Mouse (Mus musculus) megakaryocyte progenitor cell, adult 5-6 weeks (primary cell): ENCODE results near the gene Otop3. TPM values are rescaled to one million over a fixed set of nuclear protein-coding genes. Genes with fewer than 3 reads are reported as not detected.

ENCODE experiments used
- ATAC-seq: replicated peaks from 2 replicates; pipeline ENCODE4 v1.8.0; 2016; ENCODE audit warnings: mild to moderate bottlenecking, moderate TSS enrichment, inconsistent platforms; ENCODE audit not compliant: poor library complexity
- total RNA-seq, 2 experiments: library from RNA; stranded (forward) in 1 of 2; stranded (reverse) in 1 of 2; fragments of 157-497, 149-512 nt in 1 of 2; fragments of 200-1000 nt in 1 of 2; gene quantifications; 2 replicates each; pipeline versions ENCODE4 v1.2.3 to v1.2.4; 2015 to 2017

Otop3 gene
- total RNA-seq, 2 experiments from 2014 or later = not detected

- no peak for ATAC-seq
Measured at GRCm38 (mm10) chr11:115318245-115319027, 16.1 kb upstream of the Otop3 start.

GRCm38 (mm10) chr11:115319704-115320383 lies 14.7 kb upstream of the Otop3 start:
- no peak for ATAC-seq

- peak; percentile 71 for ATAC-seq
Measured at GRCm38 (mm10) chr11:115321906-115322693, 12.4 kb upstream of the Otop3 start, which contains the start of gene Ush1g. TSS of gene Ush1g (minus strand) at chr11:115322041.

- no peak for ATAC-seq
Measured at GRCm38 (mm10) chr11:115323354-115323753, 11.2 kb upstream of the Otop3 start.

- ATAC-seq = no peak
Measured at GRCm38 (mm10) chr11:115326730-115327129, 7.8 kb upstream of the Otop3 start.

- peak; percentile 57; the same call in 1 of the 2 replicates for ATAC-seq
Measured at GRCm38 (mm10) chr11:115329339-115329738, 5.2 kb upstream of the Otop3 start.

- no peak for ATAC-seq
Measured at GRCm38 (mm10) chr11:115335223-115335622, 692 bp downstream of the Otop3 start.

- ATAC-seq = no peak
Measured at GRCm38 (mm10) chr11:115336115-115336514, 1.6 kb downstream of the Otop3 start.

- ATAC-seq = no peak
Measured at GRCm38 (mm10) chr11:115337350-115337749, 2.8 kb downstream of the Otop3 start.

- ATAC-seq = no peak
Measured at GRCm38 (mm10) chr11:115337826-115338225, 3.3 kb downstream of the Otop3 start.

GRCm38 (mm10) chr11:115341246-115341645 lies 6.7 kb downstream of the Otop3 start:
- no peak for ATAC-seq

- ATAC-seq = no peak
Measured at GRCm38 (mm10) chr11:115341866-115342265, 7.3 kb downstream of the Otop3 start.

- ATAC-seq = peak; percentile 88
Measured at GRCm38 (mm10) chr11:115344967-115345366, 10.4 kb downstream of the Otop3 start.

GRCm38 (mm10) chr11:115345515-115345914 lies 11.0 kb downstream of the Otop3 start:
- no peak for ATAC-seq

- no peak for ATAC-seq
Measured at GRCm38 (mm10) chr11:115348681-115349248, 14.2 kb downstream of the Otop3 start.

GRCm38 (mm10) chr11:115349976-115350375 lies 15.4 kb downstream of the Otop3 start:
- no peak for ATAC-seq

GRCm38 (mm10) chr11:115353375-115353774 lies 18.8 kb downstream of the Otop3 start:
- no peak for ATAC-seq

GRCm38 (mm10) chr11:115354183-115354582 lies 19.7 kb downstream of the Otop3 start:
- peak; percentile 86 for ATAC-seq

- ATAC-seq = peak; percentile 59; the same call in 1 of the 2 replicates
Measured at GRCm38 (mm10) chr11:115358468-115358867, 23.9 kb downstream of the Otop3 start.

GRCm38 (mm10) chr11:115359293-115359692 lies 24.8 kb downstream of the Otop3 start:
- ATAC-seq = no peak

- peak; percentile 51 for ATAC-seq
Measured at GRCm38 (mm10) chr11:115359726-115360125, 25.2 kb downstream of the Otop3 start.
